Mouse (Mus musculus): ENCODE measurements around the gene Trim31. TPM values are rescaled to one million over a fixed set of nuclear protein-coding genes. Genes with fewer than 3 reads are reported as not detected.
A peak's percentile ranks its signal among the peaks of the same experiment; 100 is the strongest.

Gene Trim31
- not detected in 2 replicates for polyA plus RNA-seq (2015; fragmentation: Nextera tagmentation; extraction: Ambion mirVana)

DNA sequence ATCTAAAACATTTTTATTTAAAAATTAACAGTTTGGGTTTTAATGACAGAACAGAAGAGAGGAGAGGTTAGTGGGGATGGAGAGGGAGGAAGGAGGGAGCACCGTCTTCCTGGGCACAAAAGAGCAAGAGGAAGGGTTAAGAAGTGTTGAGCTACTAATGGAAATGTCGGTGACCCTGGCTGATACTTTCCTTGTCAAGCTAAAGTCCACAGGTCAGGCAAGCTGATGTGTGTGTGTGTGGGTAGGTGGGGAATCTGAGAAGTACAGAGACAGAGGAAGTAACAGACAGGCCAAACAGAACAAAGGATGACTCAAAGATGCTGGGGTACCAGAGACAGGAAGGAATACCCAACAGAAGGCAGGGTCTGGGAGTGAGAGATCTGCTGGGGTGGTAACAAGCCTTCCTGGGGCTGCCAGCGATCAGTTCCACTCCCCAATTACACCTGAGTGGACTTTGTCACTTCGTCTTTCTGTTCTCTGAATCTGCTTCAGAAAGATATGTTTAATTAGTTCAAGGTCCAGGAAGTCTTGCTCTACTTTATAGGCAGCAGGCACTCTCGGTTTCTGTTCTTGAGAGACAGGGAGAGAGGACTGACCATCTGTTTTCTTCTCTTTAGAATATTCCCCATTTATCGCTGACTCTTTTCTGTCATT is at the start of gene Trim31:
Gene Trim31, plus strand, starts transcription at position 567 of the 654 bp plus-strand sequence.
- Histone ChIP-seq H3K36me3 (no peaks in the 10 kb centered on the region), H3K9ac (no peak within 1 kb of the TSS), H3K27ac (no peak within 1 kb of the TSS), H3K27me3 (no peaks in the 10 kb centered on the region), H3K4me2 (no peak within 1 kb of the TSS), H3K4me3 (no peak within 1 kb of the TSS), H3K4me1 (replicated peaks) (no peaks in the 10 kb centered on the region), H3K9me3 (replicated peaks) (no peaks in the 10 kb centered on the region)
- 62% methylated on average over 6 of the region's 6 CpGs for WGBS
- no peak for ATAC-seq (replicated peaks; ENCODE audit: insufficient number of reproducible peaks, insufficient read depth, low FRiP score, low read depth)

DNA sequence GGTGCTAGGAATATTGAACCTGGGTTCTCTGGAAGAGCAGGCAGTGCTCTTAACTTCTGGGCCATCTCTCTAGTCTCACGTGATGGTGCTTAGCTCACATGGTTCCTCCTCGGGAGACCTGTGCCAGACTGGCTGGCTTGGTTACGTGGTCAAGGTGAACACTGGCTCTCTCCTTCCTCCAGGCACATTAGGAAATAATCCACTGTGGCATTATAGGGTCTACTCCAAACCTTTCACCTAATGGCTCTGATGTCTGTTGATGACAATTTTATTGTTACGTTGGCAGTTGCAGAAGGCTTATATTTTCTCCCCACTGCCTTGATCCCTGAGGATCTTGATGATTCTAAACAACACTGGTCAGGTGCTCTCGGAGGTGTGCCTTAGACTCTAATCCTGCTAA is 49.0 kb upstream of the Trim31 start:
- no peaks in the 10 kb centered on the region for H3K27me3 ChIP-seq
- WGBS: 72% methylated on average over 5 of the region's 5 CpGs
- no peak for ATAC-seq (replicated peaks; ENCODE audit: insufficient number of reproducible peaks, insufficient read depth, low FRiP score, low read depth)
- H3K4me1 ChIP-seq (replicated peaks): peaks cover 16% of the 10 kb centered on the region
- no peak overlapping the region for H3K9ac ChIP-seq
- H3K4me2 ChIP-seq: no peak overlapping the region
- H3K9me3 ChIP-seq (replicated peaks): no peaks in the 10 kb centered on the region
- H3K27ac ChIP-seq: no peak overlapping the region
- peaks cover 28% of the 10 kb centered on the region for H3K36me3 ChIP-seq
- no peak overlapping the region for H3K4me3 ChIP-seq

DNA sequence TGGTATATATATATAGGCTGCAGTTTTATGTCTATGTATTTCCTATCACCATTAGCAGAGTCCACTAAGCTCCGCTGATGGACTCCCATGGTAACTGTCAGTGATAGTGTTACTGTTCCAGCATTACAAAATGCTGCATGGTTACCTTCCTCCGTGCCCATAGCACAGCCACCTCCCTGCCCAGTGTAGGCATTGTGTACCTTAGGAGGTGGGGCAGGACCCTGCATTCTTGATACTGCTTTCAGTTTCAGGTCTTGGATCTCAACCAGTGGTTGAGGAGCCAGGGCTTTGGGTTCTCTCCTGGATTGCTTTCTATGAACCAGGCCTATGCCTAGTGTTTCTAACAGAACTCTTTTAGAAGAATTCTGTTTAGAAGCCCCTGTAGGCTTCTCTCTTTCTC is 47.9 kb upstream of the Trim31 start:
- ATAC-seq (replicated peaks; ENCODE audit: insufficient number of reproducible peaks, insufficient read depth, low FRiP score, low read depth): no peak
- Histone ChIP-seq H3K4me1 (replicated peaks) (peaks cover 6% of the 10 kb centered on the region; the same call in 1 of the 2 replicates), H3K9ac (no peak overlapping the region), H3K4me2 (no peak overlapping the region), H3K9me3 (replicated peaks) (no peaks in the 10 kb centered on the region), H3K36me3 (peaks cover 36% of the 10 kb centered on the region), H3K27ac (no peak overlapping the region), H3K4me3 (no peak overlapping the region), H3K27me3 (no peaks in the 10 kb centered on the region)
- 87% methylated on average over 2 of the region's 2 CpGs for WGBS

DNA sequence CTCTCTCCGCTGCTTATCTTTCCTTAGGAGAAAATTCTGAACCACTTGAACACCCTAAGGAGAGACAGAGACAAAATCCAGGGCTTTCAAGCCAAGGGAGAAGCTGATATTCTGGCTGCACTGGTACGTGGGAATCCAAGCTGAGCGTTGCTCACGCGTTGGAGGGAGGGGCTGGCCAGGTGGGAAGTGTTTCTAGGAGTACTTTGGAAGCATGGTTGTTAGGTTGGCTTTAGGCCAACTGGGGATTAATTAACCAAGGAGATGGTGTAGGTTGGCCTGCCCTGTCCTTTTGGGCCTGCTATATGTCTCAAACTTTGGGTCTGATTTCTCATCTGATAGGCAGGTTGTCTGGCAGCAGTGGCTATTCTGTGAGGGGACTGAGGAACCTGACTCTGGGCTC is 46.7 kb upstream of the Trim31 start:
- Histone ChIP-seq H3K9ac (no peak overlapping the region), H3K27ac (no peak overlapping the region), H3K27me3 (no peaks in the 10 kb centered on the region), H3K9me3 (replicated peaks) (no peaks in the 10 kb centered on the region), H3K36me3 (peaks cover 40% of the 10 kb centered on the region), H3K4me3 (no peak overlapping the region), H3K4me2 (no peak overlapping the region), H3K4me1 (replicated peaks) (0 out of 2 replicates have a peak, but pooled peaks cover 2% of the 10 kb centered on the region)
- no peak for ATAC-seq (replicated peaks; ENCODE audit: insufficient number of reproducible peaks, insufficient read depth, low FRiP score, low read depth)
- WGBS: 59% methylated on average over 5 of the region's 5 CpGs

DNA sequence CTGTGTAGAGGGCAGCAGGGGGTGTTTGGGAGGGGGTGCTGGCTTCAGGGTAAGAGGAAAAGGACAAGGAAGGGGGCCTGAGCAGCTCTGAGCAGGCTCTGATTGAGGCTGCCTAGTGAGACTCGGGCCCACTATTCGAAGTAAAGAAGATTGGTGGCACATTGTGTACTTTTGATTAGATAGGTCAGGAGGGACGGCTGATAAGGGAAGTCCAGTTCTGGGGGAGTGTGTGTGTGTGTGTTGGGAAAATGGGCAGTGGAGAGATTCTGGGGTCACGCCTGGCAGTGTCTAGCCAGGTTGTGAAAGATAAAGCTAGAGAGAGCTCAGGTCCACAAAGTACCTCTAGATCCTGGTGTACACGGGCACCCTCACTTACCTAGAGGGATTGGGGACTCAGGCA is 46.3 kb upstream of the Trim31 start:
- no peaks in the 10 kb centered on the region for H3K27me3 ChIP-seq
- peaks cover 45% of the 10 kb centered on the region for H3K36me3 ChIP-seq
- 42% methylated on average over 5 of the region's 5 CpGs for WGBS
- no peaks in the 10 kb centered on the region for H3K9me3 ChIP-seq (replicated peaks)
- no peak overlapping the region for H3K4me2 ChIP-seq
- ATAC-seq (replicated peaks; ENCODE audit: insufficient number of reproducible peaks, insufficient read depth, low FRiP score, low read depth): no peak
- H3K4me3 ChIP-seq: no peak overlapping the region
- H3K4me1 ChIP-seq (replicated peaks): 0 out of 2 replicates have a peak, but pooled peaks cover 2% of the 10 kb centered on the region
- no peak overlapping the region for H3K9ac ChIP-seq
- no peak overlapping the region for H3K27ac ChIP-seq

DNA sequence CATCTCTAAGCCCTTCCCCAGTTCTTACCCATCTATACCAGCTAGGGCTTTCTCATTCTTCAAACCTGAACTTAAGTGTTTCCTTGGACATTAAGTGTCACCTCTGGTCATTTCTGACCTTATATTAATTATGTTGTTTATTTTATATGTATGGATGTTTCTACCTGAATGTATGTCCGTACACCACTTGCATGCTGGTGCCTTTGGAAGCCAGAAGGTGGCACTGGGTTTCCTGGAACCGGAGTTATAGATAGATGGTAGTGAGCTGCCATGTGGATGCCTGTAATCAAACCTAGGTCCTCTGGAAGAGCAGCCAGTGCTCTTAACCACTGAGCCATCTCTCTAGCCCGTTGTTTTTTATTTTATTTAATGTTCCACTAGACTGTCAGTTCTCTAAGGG is 42.4 kb upstream of the Trim31 start:
- Histone ChIP-seq H3K27ac (no peak overlapping the region), H3K36me3 (peaks cover 73% of the 10 kb centered on the region), H3K4me3 (no peak overlapping the region), H3K9ac (no peak overlapping the region), H3K9me3 (replicated peaks) (no peaks in the 10 kb centered on the region), H3K27me3 (no peaks in the 10 kb centered on the region), H3K4me1 (replicated peaks) (0 out of 2 replicates have a peak, but pooled peaks cover 2% of the 10 kb centered on the region), H3K4me2 (no peak overlapping the region)
- WGBS: 87% methylated on average over 3 of the region's 3 CpGs
- ATAC-seq (replicated peaks; ENCODE audit: insufficient number of reproducible peaks, insufficient read depth, low FRiP score, low read depth): no peak

DNA sequence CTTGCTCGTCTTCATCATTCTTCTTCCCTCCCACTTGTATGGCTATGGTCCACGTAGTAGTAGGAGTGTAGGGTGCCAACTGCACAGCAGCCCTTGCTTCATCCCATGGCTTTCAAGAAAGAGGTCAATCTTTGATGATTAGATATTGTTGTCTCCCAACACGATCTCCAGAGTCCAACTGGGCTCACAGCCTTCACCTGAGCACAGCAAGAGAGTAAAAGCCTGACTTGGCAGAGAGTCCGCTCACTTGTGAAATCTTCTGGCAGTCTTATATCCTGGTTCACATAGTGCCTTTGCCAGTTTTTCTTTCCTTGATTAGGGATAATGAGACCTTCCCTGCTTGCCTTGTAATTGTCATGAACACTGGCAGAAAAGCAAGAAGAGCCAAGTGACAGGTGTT is 41.7 kb upstream of the Trim31 start:
- H3K27me3 ChIP-seq: no peaks in the 10 kb centered on the region
- 0 out of 2 replicates have a peak, but pooled peaks cover 2% of the 10 kb centered on the region for H3K4me1 ChIP-seq (replicated peaks)
- 87% methylated on average over 4 of the region's 4 CpGs for WGBS
- ATAC-seq (replicated peaks; ENCODE audit: insufficient number of reproducible peaks, insufficient read depth, low FRiP score, low read depth): no peak
- H3K36me3 ChIP-seq: peaks cover 68% of the 10 kb centered on the region
- H3K9me3 ChIP-seq (replicated peaks): no peaks in the 10 kb centered on the region
- no peak overlapping the region for H3K4me3 ChIP-seq
- no peak overlapping the region for H3K9ac ChIP-seq
- H3K27ac ChIP-seq: no peak overlapping the region
- H3K4me2 ChIP-seq: no peak overlapping the region

DNA sequence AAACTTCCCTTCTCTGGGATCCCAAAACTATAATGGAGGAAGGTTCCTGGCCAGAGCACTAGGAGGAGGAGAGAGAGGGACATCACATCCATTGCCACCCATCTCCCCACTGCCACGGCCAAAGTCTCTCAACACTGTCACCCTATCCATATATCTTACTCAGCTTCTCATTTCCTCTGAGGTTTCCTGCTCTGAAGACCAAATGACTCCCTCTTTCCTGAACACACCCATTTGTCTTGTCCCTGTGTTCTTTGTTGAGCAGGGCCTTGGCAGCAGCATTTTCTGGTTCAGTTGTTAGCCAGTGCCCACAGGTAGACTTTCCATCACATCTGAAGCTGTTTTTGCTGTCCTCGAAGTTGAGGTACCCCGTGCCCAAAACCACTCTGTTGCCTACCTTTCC is 39.7 kb upstream of the Trim31 start:
- ATAC-seq (replicated peaks; ENCODE audit: insufficient number of reproducible peaks, insufficient read depth, low FRiP score, low read depth): no peak
- Histone ChIP-seq H3K4me1 (replicated peaks) (no peaks in the 10 kb centered on the region), H3K9ac (no peak overlapping the region), H3K27ac (no peak overlapping the region), H3K9me3 (replicated peaks) (no peaks in the 10 kb centered on the region), H3K4me2 (no peak overlapping the region), H3K27me3 (no peaks in the 10 kb centered on the region), H3K4me3 (no peak overlapping the region), H3K36me3 (peaks cover 49% of the 10 kb centered on the region)
- 84% methylated on average over 3 of the region's 3 CpGs for WGBS

DNA sequence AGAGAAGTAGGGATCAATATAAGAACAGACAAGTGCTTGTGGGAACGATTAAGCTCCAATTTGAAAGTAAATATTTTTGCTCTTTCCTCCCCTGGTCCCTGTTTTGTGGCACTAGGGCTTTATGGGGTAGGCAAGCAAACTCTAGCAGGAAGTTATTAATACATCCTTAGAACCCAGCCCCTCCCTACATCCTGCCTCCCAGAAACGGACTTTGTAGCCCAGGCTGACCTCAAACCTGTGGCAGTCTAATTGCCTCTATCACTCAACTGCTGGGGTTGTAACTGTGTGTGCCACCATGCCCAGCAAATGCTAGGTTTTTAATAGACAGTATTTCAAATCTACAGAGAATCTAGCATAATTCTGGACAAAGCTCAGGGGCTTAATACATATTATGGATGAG is 36.2 kb upstream of the Trim31 start:
- no peak for ATAC-seq (replicated peaks; ENCODE audit: insufficient number of reproducible peaks, insufficient read depth, low FRiP score, low read depth)
- no peak overlapping the region for H3K4me2 ChIP-seq
- H3K27me3 ChIP-seq: peaks cover 19% of the 10 kb centered on the region
- no peak overlapping the region for H3K9ac ChIP-seq
- no peak overlapping the region for H3K27ac ChIP-seq
- H3K4me3 ChIP-seq: no peak overlapping the region
- peaks cover 29% of the 10 kb centered on the region for H3K36me3 ChIP-seq
- H3K9me3 ChIP-seq (replicated peaks): no peaks in the 10 kb centered on the region
- peaks cover 3% of the 10 kb centered on the region; the same call in 1 of the 2 replicates for H3K4me1 ChIP-seq (replicated peaks)
- 49% methylated on average over 2 of the region's 2 CpGs for WGBS

DNA sequence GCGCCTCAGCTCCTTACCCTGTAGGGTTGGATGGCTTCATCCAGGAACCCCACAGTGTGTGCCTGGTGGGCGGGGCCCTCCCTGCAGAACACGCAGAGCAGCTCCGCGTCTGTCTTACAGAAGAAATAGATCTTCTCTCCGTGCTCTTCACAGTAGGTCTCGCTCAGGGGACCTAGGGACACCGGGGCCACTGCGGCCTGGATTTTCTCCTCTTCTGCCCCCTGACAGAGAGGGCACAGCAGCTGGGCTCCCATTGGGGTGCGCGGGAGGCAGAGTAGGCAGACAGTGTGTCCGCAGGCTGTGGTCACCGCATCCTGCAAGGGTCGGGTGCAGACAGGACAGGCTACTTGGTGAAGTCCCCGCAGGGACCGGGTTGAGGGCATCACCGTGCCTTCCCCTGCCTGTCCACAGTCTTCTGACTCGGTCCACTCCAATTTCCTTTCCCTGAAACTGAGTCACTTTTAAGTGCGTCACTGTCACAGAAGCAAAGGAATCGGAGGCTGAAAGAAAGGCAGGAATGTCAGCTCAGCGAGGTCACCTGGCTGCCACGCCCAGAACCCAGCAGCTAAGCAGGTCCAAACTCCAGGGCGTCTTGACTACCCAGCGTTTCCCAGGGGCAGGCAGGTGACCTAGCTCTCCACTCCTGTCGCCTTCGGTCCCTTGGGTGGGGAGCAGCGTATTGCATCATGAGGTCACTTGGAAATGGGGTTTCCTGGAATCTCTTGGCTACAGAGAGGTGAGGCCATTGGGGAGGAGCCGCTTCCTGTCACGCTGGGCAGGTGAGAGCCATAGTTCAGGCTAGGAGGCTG is 31.0 kb upstream of the Trim31 start, which contains the start of gene Trim15:
Gene Trim15, minus strand, starts transcription at position 492 of the 809 bp plus-strand sequence.
- peaks cover 34% of the 10 kb centered on the region for H3K27me3 ChIP-seq
- H3K27ac ChIP-seq: no peak within 1 kb of the TSS
- peaks cover 12% of the 10 kb centered on the region for H3K4me1 ChIP-seq (replicated peaks)
- H3K36me3 ChIP-seq: no peaks in the 10 kb centered on the region
- no peak within 1 kb of the TSS for H3K9ac ChIP-seq
- ATAC-seq (replicated peaks; ENCODE audit: insufficient number of reproducible peaks, insufficient read depth, low FRiP score, low read depth): no peak
- 9% methylated on average over 29 of the region's 29 CpGs for WGBS
- H3K4me2 ChIP-seq: peak within 1 kb of the TSS; percentile 42
- peak within 1 kb of the TSS; percentile 13; the same call in 1 of the 2 replicates for H3K4me3 ChIP-seq
- H3K9me3 ChIP-seq (replicated peaks): no peaks in the 10 kb centered on the region

DNA sequence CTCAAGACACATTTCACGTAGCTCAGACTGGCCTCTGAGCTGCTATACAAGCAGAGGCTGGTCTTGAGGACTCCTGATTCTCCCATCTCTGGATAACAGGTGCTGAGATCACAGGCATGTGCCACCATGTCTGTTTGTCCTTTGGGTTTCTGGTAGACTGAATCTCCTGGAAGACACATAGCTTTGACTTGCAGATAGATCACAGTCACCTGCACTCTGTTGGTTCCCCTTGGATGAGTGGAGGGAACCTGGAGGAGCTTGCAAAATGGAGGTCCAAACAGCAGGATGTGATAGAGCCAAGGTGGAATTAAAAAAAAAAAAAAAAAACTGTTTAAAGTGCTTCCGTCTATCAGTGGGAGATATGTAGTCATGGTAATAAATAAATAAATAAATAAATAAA is 29.1 kb upstream of the Trim31 start:
- no peak overlapping the region for H3K9ac ChIP-seq
- no peak overlapping the region for H3K4me2 ChIP-seq
- 79% methylated on average over 2 of the region's 2 CpGs for WGBS
- no peaks in the 10 kb centered on the region for H3K36me3 ChIP-seq
- no peak overlapping the region for H3K4me3 ChIP-seq
- H3K4me1 ChIP-seq (replicated peaks): peaks cover 12% of the 10 kb centered on the region
- H3K27ac ChIP-seq: no peak overlapping the region
- peaks cover 34% of the 10 kb centered on the region for H3K27me3 ChIP-seq
- no peak for ATAC-seq (replicated peaks; ENCODE audit: insufficient number of reproducible peaks, insufficient read depth, low FRiP score, low read depth)
- H3K9me3 ChIP-seq (replicated peaks): no peaks in the 10 kb centered on the region
